Mouse (Mus musculus): Measurements from ENCODE around the gene Wipi1. TPM values are rescaled to one million over a fixed set of nuclear protein-coding genes. Genes with fewer than 3 reads are reported as not detected.

Wipi1 gene
- polyA plus RNA-seq, 1 experiment from 2014 or later: 23.3 TPM

DNA sequence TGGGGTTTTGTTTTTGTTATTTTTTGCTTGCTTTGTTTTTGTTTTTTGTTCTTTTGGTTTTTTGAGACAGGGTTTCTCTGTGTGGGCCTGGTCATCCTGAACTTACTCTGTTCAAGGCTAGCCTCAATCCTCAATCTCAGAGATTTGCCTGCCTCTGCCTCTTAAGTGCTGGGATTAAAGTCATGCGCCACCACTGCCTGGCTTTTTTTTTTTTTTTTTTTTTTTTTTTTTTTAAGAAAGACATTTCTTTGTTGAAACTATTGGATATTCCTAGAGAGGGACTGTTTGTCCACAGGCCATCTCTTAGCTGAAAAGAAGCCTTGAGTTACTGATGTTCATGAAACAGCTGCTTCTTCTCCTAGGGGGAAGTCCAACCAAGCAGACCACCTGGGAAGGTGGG, 64.1 kb downstream of the Wipi1 start:
- H3K4me2 ChIP-seq (ENCODE audit: low read depth, severe bottlenecking): no peak overlapping the region
- ATAC-seq (ENCODE audit: insufficient number of reproducible peaks, low FRiP score, low TSS enrichment, low read depth) (no peak), DNase-seq (ENCODE audit: low spot score) (no peak)
- 88% methylated on average over 1 of the region's 1 CpGs for WGBS
- no peaks in the 10 kb centered on the region for H3K27me3 ChIP-seq (ENCODE audit: control insufficient read depth, insufficient read depth, low read length)
- no peak overlapping the region for H3K27ac ChIP-seq (replicated peaks; ENCODE audit: low read depth, low read length)
- no peak overlapping the region for H3K9ac ChIP-seq (ENCODE audit: low read length)
- no peaks in the 10 kb centered on the region for H3K4me1 ChIP-seq (ENCODE audit: control insufficient read depth, insufficient read depth, low read length)
- no peaks in the 10 kb centered on the region for H3K36me3 ChIP-seq (ENCODE audit: control insufficient read depth, insufficient read depth, low read length)
- no peaks in the 10 kb centered on the region for H3K9me3 ChIP-seq (ENCODE audit: control insufficient read depth, low read length)
- no peak overlapping the region for H3K4me3 ChIP-seq (ENCODE audit: low read depth, low read length)

GRCm38 (mm10) chr11:109546305-109547001, 65.3 kb downstream of the Wipi1 start:
- no peak overlapping the region for H3K9ac ChIP-seq (ENCODE audit: low read length)
- no peaks in the 10 kb centered on the region for H3K4me1 ChIP-seq (ENCODE audit: control insufficient read depth, insufficient read depth, low read length)
- H3K4me2 ChIP-seq (ENCODE audit: low read depth, severe bottlenecking): no peak overlapping the region
- no peaks in the 10 kb centered on the region for H3K9me3 ChIP-seq (ENCODE audit: control insufficient read depth, low read length)
- H3K4me3 ChIP-seq (ENCODE audit: low read depth, low read length): no peak overlapping the region
- ATAC-seq (ENCODE audit: insufficient number of reproducible peaks, low FRiP score, low TSS enrichment, low read depth) (no peak), DNase-seq (ENCODE audit: low spot score) (no peak)
- WGBS: 74% methylated on average over 16 of the region's 16 CpGs
- H3K27ac ChIP-seq (replicated peaks; ENCODE audit: low read depth, low read length): no peak overlapping the region
- H3K36me3 ChIP-seq (ENCODE audit: control insufficient read depth, insufficient read depth, low read length): no peaks in the 10 kb centered on the region
- no peaks in the 10 kb centered on the region for H3K27me3 ChIP-seq (ENCODE audit: control insufficient read depth, insufficient read depth, low read length)

DNA sequence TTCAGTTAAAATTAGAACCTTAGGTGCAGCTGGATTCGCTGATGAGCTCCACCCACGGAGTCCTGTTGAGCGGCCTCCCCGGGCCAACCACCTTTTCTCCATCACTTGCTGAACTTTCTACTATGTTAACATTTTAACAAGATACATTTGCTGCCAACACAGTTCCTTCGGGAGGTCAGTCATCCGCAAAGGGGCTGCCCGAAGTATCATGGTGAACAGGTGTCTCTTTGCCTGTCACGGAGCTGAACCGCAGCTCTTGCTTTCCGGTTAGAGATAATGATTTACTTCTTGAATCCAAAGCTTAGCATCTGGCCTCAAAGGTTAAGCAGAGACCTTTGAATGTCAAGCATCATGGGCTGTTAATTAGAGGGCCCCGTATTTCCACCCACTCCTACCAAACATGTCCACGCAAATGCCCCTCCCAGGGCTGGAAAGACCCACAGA, 66.0 kb downstream of the Wipi1 start:
- H3K27ac ChIP-seq (replicated peaks; ENCODE audit: low read depth, low read length): no peak overlapping the region
- no peaks in the 10 kb centered on the region for H3K9me3 ChIP-seq (ENCODE audit: control insufficient read depth, low read length)
- DNase-seq (ENCODE audit: low spot score) (no peak), ATAC-seq (ENCODE audit: insufficient number of reproducible peaks, low FRiP score, low TSS enrichment, low read depth) (no peak)
- H3K4me1 ChIP-seq (ENCODE audit: control insufficient read depth, insufficient read depth, low read length): no peaks in the 10 kb centered on the region
- no peak overlapping the region for H3K4me3 ChIP-seq (ENCODE audit: low read depth, low read length)
- H3K9ac ChIP-seq (ENCODE audit: low read length): no peak overlapping the region
- no peaks in the 10 kb centered on the region for H3K27me3 ChIP-seq (ENCODE audit: control insufficient read depth, insufficient read depth, low read length)
- WGBS: 62% methylated on average over 12 of the region's 12 CpGs
- no peak overlapping the region for H3K4me2 ChIP-seq (ENCODE audit: low read depth, severe bottlenecking)
- no peaks in the 10 kb centered on the region for H3K36me3 ChIP-seq (ENCODE audit: control insufficient read depth, insufficient read depth, low read length)

DNA sequence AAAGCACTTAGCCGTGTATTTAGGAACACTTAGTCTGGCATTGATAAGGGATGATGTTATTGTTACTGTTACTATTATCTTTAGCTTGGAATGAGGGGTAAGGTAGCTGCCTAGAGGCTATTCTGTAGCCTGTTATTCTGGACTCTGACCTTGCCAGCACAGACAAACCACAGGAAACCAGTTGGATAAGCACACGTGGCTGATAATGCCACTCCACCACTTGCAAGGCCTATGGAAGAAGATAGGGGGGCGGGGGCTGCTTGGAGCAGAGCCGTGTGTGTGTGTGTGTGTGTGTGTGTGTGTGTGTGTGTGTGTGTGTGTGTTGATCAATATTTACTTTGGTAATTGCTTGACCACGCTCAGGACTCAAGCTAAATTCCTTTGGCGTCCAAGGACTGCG, 66.5 kb downstream of the Wipi1 start:
- H3K9ac ChIP-seq (ENCODE audit: low read length): no peak overlapping the region
- WGBS: 84% methylated on average over 7 of the region's 7 CpGs
- no peak overlapping the region for H3K4me3 ChIP-seq (ENCODE audit: low read depth, low read length)
- H3K4me1 ChIP-seq (ENCODE audit: control insufficient read depth, insufficient read depth, low read length): no peaks in the 10 kb centered on the region
- no peak for DNase-seq (ENCODE audit: low spot score)
- H3K4me2 ChIP-seq (ENCODE audit: low read depth, severe bottlenecking): no peak overlapping the region
- H3K27me3 ChIP-seq (ENCODE audit: control insufficient read depth, insufficient read depth, low read length): no peaks in the 10 kb centered on the region
- no peak overlapping the region for H3K27ac ChIP-seq (replicated peaks; ENCODE audit: low read depth, low read length)
- H3K9me3 ChIP-seq (ENCODE audit: control insufficient read depth, low read length): no peaks in the 10 kb centered on the region
- H3K36me3 ChIP-seq (ENCODE audit: control insufficient read depth, insufficient read depth, low read length): no peaks in the 10 kb centered on the region
- ATAC-seq (ENCODE audit: insufficient number of reproducible peaks, low FRiP score, low TSS enrichment, low read depth): no peak

- H3K4me1 ChIP-seq (ENCODE audit: control insufficient read depth, insufficient read depth, low read length): no peaks in the 10 kb centered on the region
- ATAC-seq (ENCODE audit: insufficient number of reproducible peaks, low FRiP score, low TSS enrichment, low read depth): no peak
- H3K9me3 ChIP-seq (ENCODE audit: control insufficient read depth, low read length): no peaks in the 10 kb centered on the region
- no peak for DNase-seq (ENCODE audit: low spot score)
- H3K9ac ChIP-seq (ENCODE audit: low read length): no peak overlapping the region
- H3K27ac ChIP-seq (replicated peaks; ENCODE audit: low read depth, low read length): no peak overlapping the region
- no peaks in the 10 kb centered on the region for H3K36me3 ChIP-seq (ENCODE audit: control insufficient read depth, insufficient read depth, low read length)
- 37% methylated on average over 7 of the region's 7 CpGs for WGBS
- no peak overlapping the region for H3K4me3 ChIP-seq (ENCODE audit: low read depth, low read length)
- no peaks in the 10 kb centered on the region for H3K27me3 ChIP-seq (ENCODE audit: control insufficient read depth, insufficient read depth, low read length)
- H3K4me2 ChIP-seq (ENCODE audit: low read depth, severe bottlenecking): no peak overlapping the region
Observed at GRCm38 (mm10) chr11:109544432-109544831, 67.3 kb downstream of the Wipi1 start.

DNA sequence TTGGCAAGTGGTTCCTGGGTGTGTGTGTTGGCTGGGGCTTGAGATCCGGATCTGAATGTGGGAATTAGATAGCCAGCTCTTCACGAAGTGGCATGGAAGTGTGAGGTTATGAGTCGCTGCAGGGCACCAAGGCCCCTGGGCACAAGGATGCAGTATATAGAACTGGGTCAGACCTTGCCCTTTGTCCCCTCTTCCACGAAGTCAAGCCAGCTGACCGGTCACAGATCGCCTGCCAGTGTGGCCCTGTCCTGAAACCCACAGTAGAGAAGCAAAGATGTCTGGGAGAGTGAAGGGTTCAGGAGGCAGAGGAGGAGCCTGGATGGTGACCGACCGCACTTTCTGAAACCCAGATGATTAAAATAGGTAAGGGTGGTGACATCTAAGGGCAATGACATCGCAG, 68.3 kb downstream of the Wipi1 start:
- H3K36me3 ChIP-seq (ENCODE audit: control insufficient read depth, insufficient read depth, low read length): no peaks in the 10 kb centered on the region
- ATAC-seq (ENCODE audit: insufficient number of reproducible peaks, low FRiP score, low TSS enrichment, low read depth) (no peak), DNase-seq (ENCODE audit: low spot score) (no peak)
- WGBS: 87% methylated on average over 9 of the region's 9 CpGs
- no peaks in the 10 kb centered on the region for H3K27me3 ChIP-seq (ENCODE audit: control insufficient read depth, insufficient read depth, low read length)
- no peak overlapping the region for H3K27ac ChIP-seq (replicated peaks; ENCODE audit: low read depth, low read length)
- H3K4me1 ChIP-seq (ENCODE audit: control insufficient read depth, insufficient read depth, low read length): no peaks in the 10 kb centered on the region
- no peaks in the 10 kb centered on the region for H3K9me3 ChIP-seq (ENCODE audit: control insufficient read depth, low read length)
- no peak overlapping the region for H3K9ac ChIP-seq (ENCODE audit: low read length)
- no peak overlapping the region for H3K4me3 ChIP-seq (ENCODE audit: low read depth, low read length)
- H3K4me2 ChIP-seq (ENCODE audit: low read depth, severe bottlenecking): no peak overlapping the region

GRCm38 (mm10) chr11:109539290-109539689, 72.5 kb downstream of the Wipi1 start:
- 69% methylated on average over 6 of the region's 6 CpGs for WGBS
- ATAC-seq (ENCODE audit: insufficient number of reproducible peaks, low FRiP score, low TSS enrichment, low read depth) (no peak), DNase-seq (ENCODE audit: low spot score) (no peak)
- H3K9me3 ChIP-seq (ENCODE audit: control insufficient read depth, low read length): no peaks in the 10 kb centered on the region
- H3K36me3 ChIP-seq (ENCODE audit: control insufficient read depth, insufficient read depth, low read length): no peaks in the 10 kb centered on the region
- no peaks in the 10 kb centered on the region for H3K27me3 ChIP-seq (ENCODE audit: control insufficient read depth, insufficient read depth, low read length)
- no peaks in the 10 kb centered on the region for H3K4me1 ChIP-seq (ENCODE audit: control insufficient read depth, insufficient read depth, low read length)
- H3K9ac ChIP-seq (ENCODE audit: low read length): no peak overlapping the region
- H3K4me2 ChIP-seq (ENCODE audit: low read depth, severe bottlenecking): no peak overlapping the region
- H3K4me3 ChIP-seq (ENCODE audit: low read depth, low read length): no peak overlapping the region
- no peak overlapping the region for H3K27ac ChIP-seq (replicated peaks; ENCODE audit: low read depth, low read length)

GRCm38 (mm10) chr11:109536939-109537338, 74.8 kb downstream of the Wipi1 start:
- Histone ChIP-seq H3K4me2 (ENCODE audit: low read depth, severe bottlenecking) (no peak overlapping the region), H3K27me3 (ENCODE audit: control insufficient read depth, insufficient read depth, low read length) (no peaks in the 10 kb centered on the region), H3K9ac (ENCODE audit: low read length) (no peak overlapping the region), H3K36me3 (ENCODE audit: control insufficient read depth, insufficient read depth, low read length) (no peaks in the 10 kb centered on the region), H3K27ac (replicated peaks; ENCODE audit: low read depth, low read length) (no peak overlapping the region), H3K9me3 (ENCODE audit: control insufficient read depth, low read length) (no peaks in the 10 kb centered on the region), H3K4me3 (ENCODE audit: low read depth, low read length) (no peak overlapping the region), H3K4me1 (ENCODE audit: control insufficient read depth, insufficient read depth, low read length) (no peaks in the 10 kb centered on the region)
- DNase-seq (ENCODE audit: low spot score): no peak
- WGBS: 73% methylated on average over 5 of the region's 5 CpGs
- no peak for ATAC-seq (ENCODE audit: insufficient number of reproducible peaks, low FRiP score, low TSS enrichment, low read depth)

- Histone ChIP-seq H3K4me3 (ENCODE audit: low read depth, low read length) (no peak overlapping the region), H3K9me3 (ENCODE audit: control insufficient read depth, low read length) (no peaks in the 10 kb centered on the region), H3K4me2 (ENCODE audit: low read depth, severe bottlenecking) (no peak overlapping the region), H3K36me3 (ENCODE audit: control insufficient read depth, insufficient read depth, low read length) (no peaks in the 10 kb centered on the region), H3K27ac (replicated peaks; ENCODE audit: low read depth, low read length) (no peak overlapping the region), H3K9ac (ENCODE audit: low read length) (no peak overlapping the region), H3K4me1 (ENCODE audit: control insufficient read depth, insufficient read depth, low read length) (no peaks in the 10 kb centered on the region), H3K27me3 (ENCODE audit: control insufficient read depth, insufficient read depth, low read length) (no peaks in the 10 kb centered on the region)
- DNase-seq (ENCODE audit: low spot score) (no peak), ATAC-seq (ENCODE audit: insufficient number of reproducible peaks, low FRiP score, low TSS enrichment, low read depth) (no peak)
- WGBS: 93% methylated on average over 6 of the region's 6 CpGs
Observed at GRCm38 (mm10) chr11:109535966-109536365, 75.8 kb downstream of the Wipi1 start.

Measured in limb, embryonic 11.5 days (tissue).